Mouse (Mus musculus) T-helper 17 cell (primary cell): ENCODE results near the gene Zfr.

Source experiments
- in situ Hi-C, 2 experiments: fragments of 300-600 bp; cut with MboI, MseI; formaldehyde crosslinking; loops; 1 replicate in 1 of 2; 2 replicates in 1 of 2; pipeline ENCODE4 v1.15.1; 2025; ENCODE audit warnings: high pct_unique_total_duplicates in 2 of 2

Zfr gene

DNA sequence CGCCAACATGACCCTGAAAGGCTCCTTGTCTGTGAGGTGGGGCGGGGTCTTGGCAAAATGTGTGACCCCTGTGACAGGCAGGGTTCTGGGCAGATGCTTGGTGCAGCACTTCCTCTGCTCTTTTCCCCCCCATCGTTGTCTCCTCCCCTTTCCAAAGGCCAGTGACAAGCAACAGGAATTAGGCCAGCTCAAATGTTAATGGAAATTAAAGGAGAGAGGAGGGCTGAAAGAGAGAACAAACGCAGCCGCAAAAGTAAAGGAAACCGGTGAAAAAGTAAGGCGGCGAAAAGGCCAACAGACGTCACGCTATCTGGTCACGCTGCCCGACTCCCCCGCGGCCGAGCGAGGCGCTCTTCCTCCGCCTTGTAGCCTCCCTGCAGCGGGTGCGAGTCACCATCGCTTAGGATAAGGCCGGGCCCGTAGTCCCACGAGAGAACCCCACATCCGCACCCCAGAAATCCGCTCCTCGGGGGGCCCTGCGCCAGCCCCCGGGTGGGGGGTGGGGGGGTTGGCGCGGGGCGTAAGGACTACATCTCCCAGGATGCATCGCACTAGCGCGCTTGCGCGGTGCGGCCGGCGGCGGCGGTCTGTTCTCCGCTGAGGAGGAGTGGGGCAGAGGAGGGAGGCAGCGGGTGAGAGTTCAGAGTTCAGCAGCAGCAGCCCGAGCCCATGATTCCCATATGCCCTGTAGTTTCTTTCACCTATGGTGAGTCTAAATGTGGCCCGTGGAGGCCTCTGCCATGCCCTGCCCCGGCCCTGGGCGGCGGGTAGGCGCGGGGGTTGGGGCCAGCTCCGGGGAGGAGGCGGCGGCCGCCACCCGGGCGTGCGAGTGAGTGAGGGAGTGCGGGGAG, at the start of gene Zfr:
TSS of gene Zfr (plus strand) at position 590 of the 851 bp plus-strand sequence.
- in situ Hi-C loops: no loop called here

DNA sequence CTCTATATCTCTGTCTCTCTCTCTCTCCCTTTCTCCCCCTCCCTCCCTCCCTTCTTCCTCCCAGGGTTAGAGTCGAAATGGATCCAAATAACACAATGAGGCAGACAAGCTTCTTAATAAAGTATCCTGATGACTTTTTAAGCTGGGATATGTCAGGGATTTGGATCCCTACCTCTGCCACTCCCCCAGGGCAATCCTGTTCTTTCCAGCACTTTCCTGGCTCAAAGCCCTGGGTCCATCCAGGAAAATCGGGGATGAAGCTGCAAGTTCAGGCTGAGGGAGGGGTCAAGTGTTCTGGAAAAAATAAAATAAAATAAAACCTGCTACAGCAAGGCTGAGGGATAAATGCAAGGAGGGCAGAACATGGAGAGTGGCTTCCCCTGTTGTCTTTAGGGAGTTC, 49.7 kb upstream of the Zfr start:
- in situ Hi-C loops: loop anchor here in 1 of 2 experiments (10.0 kb wide), 1 partner anchor 563 kb away; no protein-coding TSS in a partner anchor

- in situ Hi-C loops: loop anchor here in 1 of 2 experiments (10.0 kb wide), 1 partner anchor 564 kb away; no protein-coding TSS in a partner anchor
These were observed 49.0 kb upstream of the Zfr start for GRCm38 (mm10) chr15:12068395-12069218.

DNA sequence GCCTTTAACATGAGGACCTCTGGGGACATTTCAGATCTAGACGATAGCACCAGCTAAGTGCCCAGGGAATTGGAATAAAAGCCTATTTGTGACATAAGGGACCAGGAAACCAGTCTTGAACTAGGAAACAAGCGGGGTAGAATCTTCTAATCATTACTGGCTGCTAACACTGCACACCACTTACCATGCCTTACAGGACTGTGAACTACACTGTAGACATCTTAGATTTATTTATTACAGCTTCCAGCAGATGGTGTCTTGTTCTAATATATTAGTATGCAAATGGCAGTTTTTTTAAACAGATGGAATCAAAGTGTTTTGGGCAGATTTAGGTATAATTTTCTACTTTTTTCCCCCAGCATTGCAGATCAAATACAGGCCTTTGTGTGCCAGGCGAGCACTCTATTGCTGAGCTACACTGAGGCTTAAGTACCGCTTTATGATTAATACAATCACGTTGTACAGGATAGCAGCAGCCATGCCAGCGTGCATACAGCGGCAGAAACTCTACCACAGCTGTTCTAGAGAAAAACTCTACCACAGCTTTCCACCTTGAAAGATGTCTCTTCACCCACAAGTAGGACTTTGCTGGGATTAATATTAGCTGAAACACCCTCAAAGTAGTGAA, 44.8 kb upstream of the Zfr start:
- in situ Hi-C loops: no loop called here

DNA sequence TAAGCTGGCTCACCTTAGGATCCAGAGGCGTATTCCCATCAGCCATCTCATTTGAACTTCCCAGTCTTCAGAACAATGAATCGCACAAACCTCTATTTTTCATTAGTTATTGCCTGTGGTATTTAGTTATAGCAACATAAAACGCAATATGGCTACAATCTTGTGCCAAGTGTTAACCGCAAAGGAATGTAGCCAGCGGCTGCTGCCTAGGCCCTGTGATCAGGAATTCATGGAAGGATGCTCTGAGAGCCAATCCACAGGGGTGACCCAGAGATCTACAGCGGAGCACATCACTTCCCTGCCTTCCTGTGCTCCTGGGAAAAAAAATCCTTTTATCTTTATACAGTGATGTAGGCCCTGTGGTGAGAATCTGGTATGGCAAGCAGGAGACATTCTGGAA, 43.2 kb upstream of the Zfr start:
- in situ Hi-C loops: no loop called here

DNA sequence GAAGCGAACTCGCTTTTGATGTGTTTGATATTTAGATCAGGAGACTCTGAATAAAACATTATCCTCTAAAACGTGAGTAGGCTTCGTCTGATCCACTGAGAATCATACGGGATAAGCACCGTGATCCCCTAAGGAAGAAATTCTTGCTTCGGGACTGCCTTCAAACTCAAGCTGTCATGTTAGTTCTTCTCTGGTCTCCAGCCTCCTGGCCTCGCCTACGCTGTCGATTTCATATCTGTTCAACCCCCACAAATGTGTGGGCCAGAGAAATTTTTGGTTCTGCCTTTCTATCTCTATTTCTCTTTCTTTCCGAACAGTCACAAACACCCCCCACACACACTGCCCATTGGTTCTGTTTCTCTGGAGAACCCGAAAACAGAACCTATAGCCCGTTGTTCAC, 35.3 kb upstream of the Zfr start:
- in situ Hi-C loops: loop anchor here (5.0 to 25.0 kb wide), 3 partner anchors 110 to 670 kb away; no protein-coding TSS in a partner anchor

- in situ Hi-C loops: loop anchor here (5.0 to 25.0 kb wide), 3 partner anchors 112 to 672 kb away; no protein-coding TSS in a partner anchor
These were observed 33.5 kb upstream of the Zfr start for GRCm38 (mm10) chr15:12084164-12084563.

GRCm38 (mm10) chr15:12084859-12085258, 32.8 kb upstream of the Zfr start:
- in situ Hi-C loops: loop anchor here (5.0 to 25.0 kb wide), 3 partner anchors 113 to 673 kb away; no protein-coding TSS in a partner anchor

DNA sequence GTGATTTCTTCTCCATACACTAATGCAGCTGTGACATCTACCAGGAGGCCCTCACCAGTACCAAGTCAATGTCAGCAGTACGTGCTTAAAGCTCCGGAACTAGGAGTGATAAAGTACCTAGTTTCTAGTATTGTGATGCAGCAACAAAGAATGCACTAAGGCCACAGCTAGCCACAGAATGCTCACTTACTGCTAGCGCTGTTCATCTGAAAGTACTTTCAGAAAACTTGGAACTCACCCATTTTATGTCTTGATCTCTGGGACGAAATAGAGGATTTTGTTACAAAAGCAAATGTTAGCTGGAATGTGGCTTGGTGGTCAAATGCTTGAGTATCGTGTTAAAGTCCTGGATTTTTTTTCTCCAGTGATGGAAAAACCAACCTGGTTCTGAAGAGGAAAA, 30.0 kb upstream of the Zfr start:
- in situ Hi-C loops: loop anchor here (25.0 kb wide), 2 partner anchors 500 to 675 kb away; no protein-coding TSS in a partner anchor

GRCm38 (mm10) chr15:12088091-12088490, 29.5 kb upstream of the Zfr start:
- in situ Hi-C loops: loop anchor here (25.0 kb wide), 2 partner anchors 501 to 676 kb away; no protein-coding TSS in a partner anchor

GRCm38 (mm10) chr15:12090087-12090486, 27.5 kb upstream of the Zfr start:
- in situ Hi-C loops: loop anchor here (5.0 to 25.0 kb wide), 3 partner anchors 118 to 678 kb away; no protein-coding TSS in a partner anchor

- in situ Hi-C loops: loop anchor here (5.0 to 25.0 kb wide), 3 partner anchors 119 to 679 kb away; no protein-coding TSS in a partner anchor
These were observed 26.5 kb upstream of the Zfr start for GRCm38 (mm10) chr15:12090981-12091669.

- in situ Hi-C loops: loop anchor here (5.0 to 25.0 kb wide), 3 partner anchors 120 to 680 kb away; no protein-coding TSS in a partner anchor
These were observed 25.7 kb upstream of the Zfr start for GRCm38 (mm10) chr15:12091781-12092458.

GRCm38 (mm10) chr15:12093026-12093960, 24.3 kb upstream of the Zfr start:
- in situ Hi-C loops: loop anchor here (5.0 to 25.0 kb wide), 3 partner anchors 121 to 681 kb away; no protein-coding TSS in a partner anchor

DNA sequence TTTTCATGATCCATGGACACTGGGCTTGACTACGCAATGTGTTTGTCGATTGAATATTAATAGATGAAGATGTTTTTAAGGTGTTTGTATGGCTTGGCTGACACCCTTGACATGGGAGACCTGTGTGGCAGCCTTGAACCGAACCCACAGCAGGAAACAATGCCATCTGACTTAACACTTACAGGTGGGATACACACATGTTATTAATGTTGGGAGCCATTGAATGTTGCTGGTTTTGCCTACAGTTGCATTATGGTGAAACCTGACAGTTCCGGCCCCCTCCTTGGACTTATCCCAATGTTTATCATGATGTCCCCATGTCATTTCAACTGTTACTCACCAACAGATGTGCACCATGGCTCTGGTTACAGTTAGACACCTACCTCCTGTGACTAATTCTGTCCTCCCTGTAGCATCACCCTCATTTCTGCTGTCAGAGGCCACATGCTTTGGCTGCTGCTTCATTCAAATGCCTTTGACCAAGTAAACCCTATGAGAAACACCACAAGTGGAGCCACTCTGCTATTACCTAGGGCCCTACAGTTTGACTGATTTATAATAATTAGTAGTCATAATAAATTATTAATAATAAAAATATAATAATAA, 23.6 kb upstream of the Zfr start:
- in situ Hi-C loops: loop anchor here (5.0 to 25.0 kb wide), 3 partner anchors 122 to 682 kb away; no protein-coding TSS in a partner anchor

- in situ Hi-C loops: loop anchor here (25.0 kb wide), 2 partner anchors 509 to 684 kb away; no protein-coding TSS in a partner anchor
These were observed 21.2 kb upstream of the Zfr start for GRCm38 (mm10) chr15:12096447-12096846.

GRCm38 (mm10) chr15:12097344-12097743, 20.3 kb upstream of the Zfr start:
- in situ Hi-C loops: loop anchor here (25.0 kb wide), 2 partner anchors 510 to 685 kb away; no protein-coding TSS in a partner anchor

GRCm38 (mm10) chr15:12100912-12101311, 16.7 kb upstream of the Zfr start:
- in situ Hi-C loops: no loop called here
